Mouse (Mus musculus): ENCODE results near the gene Zfp277.

Gene Zfp277

GRCm38 (mm10) chr12:40381173-40381801 lies 64.4 kb downstream of the Zfp277 start:
- in situ Hi-C loops (cut with MboI; ENCODE audit: low sequenced_read_pairs): no loop called here

- in situ Hi-C loops (cut with MboI; ENCODE audit: low sequenced_read_pairs): no loop called here
These were observed 66.2 kb downstream of the Zfp277 start for GRCm38 (mm10) chr12:40379538-40379923.

GRCm38 (mm10) chr12:40378621-40379537 lies 66.8 kb downstream of the Zfp277 start:
- in situ Hi-C loops (cut with MboI; ENCODE audit: low sequenced_read_pairs): no loop called here

- in situ Hi-C loops (cut with MboI; ENCODE audit: low sequenced_read_pairs): no loop called here
These were observed 93.8 kb downstream of the Zfp277 start for GRCm38 (mm10) chr12:40351879-40352278.

GRCm38 (mm10) chr12:40348251-40348650 lies 97.5 kb downstream of the Zfp277 start:
- in situ Hi-C loops (cut with MboI; ENCODE audit: low sequenced_read_pairs): no loop called here

GRCm38 (mm10) chr12:40347060-40347698 lies 98.5 kb downstream of the Zfp277 start:
- in situ Hi-C loops (cut with MboI; ENCODE audit: low sequenced_read_pairs): no loop called here

- in situ Hi-C loops (cut with MboI; ENCODE audit: low sequenced_read_pairs): no loop called here
These were observed 104.3 kb downstream of the Zfp277 start for GRCm38 (mm10) chr12:40341443-40341842.

- in situ Hi-C loops (cut with MboI; ENCODE audit: low sequenced_read_pairs): no loop called here
These were observed 110.4 kb downstream of the Zfp277 start for GRCm38 (mm10) chr12:40335303-40335702.

- in situ Hi-C loops (cut with MboI; ENCODE audit: low sequenced_read_pairs): no loop called here
These were observed 114.2 kb downstream of the Zfp277 start for GRCm38 (mm10) chr12:40331467-40331866.

- in situ Hi-C loops (cut with MboI; ENCODE audit: low sequenced_read_pairs): no loop called here
These were observed 118.6 kb downstream of the Zfp277 start for GRCm38 (mm10) chr12:40327012-40327660.

GRCm38 (mm10) chr12:40325582-40325981 lies 120.1 kb downstream of the Zfp277 start:
- in situ Hi-C loops (cut with MboI; ENCODE audit: low sequenced_read_pairs): no loop called here

GRCm38 (mm10) chr12:40324819-40325218 lies 120.9 kb downstream of the Zfp277 start:
- in situ Hi-C loops (cut with MboI; ENCODE audit: low sequenced_read_pairs): no loop called here

GRCm38 (mm10) chr12:40315146-40315545 lies 130.6 kb downstream of the Zfp277 start:
- in situ Hi-C loops (cut with MboI; ENCODE audit: low sequenced_read_pairs): no loop called here

- in situ Hi-C loops (cut with MboI; ENCODE audit: low sequenced_read_pairs): no loop called here
These were observed 141.7 kb downstream of the Zfp277 start for GRCm38 (mm10) chr12:40303960-40304359.

GRCm38 (mm10) chr12:40298636-40299035 lies 147.1 kb downstream of the Zfp277 start:
- in situ Hi-C loops (cut with MboI; ENCODE audit: low sequenced_read_pairs): no loop called here

GRCm38 (mm10) chr12:40286539-40286938 lies 159.2 kb downstream of the Zfp277 start:
- in situ Hi-C loops (cut with MboI; ENCODE audit: low sequenced_read_pairs): no loop called here

- in situ Hi-C loops (cut with MboI; ENCODE audit: low sequenced_read_pairs): no loop called here
These were observed 164.9 kb downstream of the Zfp277 start for GRCm38 (mm10) chr12:40280596-40281325.

- in situ Hi-C loops (cut with MboI; ENCODE audit: low sequenced_read_pairs): no loop called here
These were observed 168.1 kb downstream of the Zfp277 start for GRCm38 (mm10) chr12:40277581-40277980.

GRCm38 (mm10) chr12:40274931-40275330 lies 170.8 kb downstream of the Zfp277 start:
- in situ Hi-C loops (cut with MboI; ENCODE audit: low sequenced_read_pairs): no loop called here

- in situ Hi-C loops (cut with MboI; ENCODE audit: low sequenced_read_pairs): no loop called here
These were observed 172.4 kb downstream of the Zfp277 start for GRCm38 (mm10) chr12:40273339-40273738.

Data from CH12F3 (cell line).